Mouse (Mus musculus) E14TG2a.4 (cell line): ENCODE measurements around the gene Rgs5.

Experiments
- CTCF ChIP-seq: conservative IDR thresholded peaks from 2 replicates; pipeline ENCODE4 v1.5.1; 2014; ENCODE audit warnings: low read length
- NANOG ChIP-seq: IDR thresholded peaks from 2 replicates; pipeline ENCODE4 v1.6.1; 2014; ENCODE audit warnings: borderline replicate concordance, low read length, mixed read lengths
- POU5F1 ChIP-seq: IDR thresholded peaks from 2 replicates; pipeline ENCODE4 v1.6.1; 2014; ENCODE audit warnings: low read length, borderline replicate concordance

- TF ChIP-seq CTCF (no peak), POU5F1 (no peak), NANOG (no peak)
Observed at GRCm38 (mm10) chr1:169644884-169645653, 10.2 kb upstream of the Rgs5 start.
